Mouse (Mus musculus): Measurements from ENCODE around the gene Slc35f3.

DNA sequence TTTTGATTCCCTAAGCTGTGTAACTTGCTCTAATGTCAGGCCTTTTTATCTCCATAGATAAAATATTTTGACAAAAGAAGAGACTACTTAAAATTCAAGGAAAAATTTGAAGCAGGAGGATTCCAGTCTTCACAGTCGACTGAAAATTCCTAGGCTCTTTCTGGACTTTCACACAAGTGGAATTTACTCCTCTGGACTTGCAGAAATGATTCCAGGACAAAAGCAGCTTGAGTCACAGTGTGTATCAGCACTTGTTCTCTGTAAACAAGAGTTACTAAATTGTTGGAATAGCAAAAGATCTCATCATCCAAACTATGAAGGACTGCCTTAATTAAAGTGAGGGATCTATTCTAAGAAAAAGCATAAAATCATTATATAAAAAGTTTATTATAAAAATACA lies 126.6 kb downstream of the Slc35f3 start:
- TF ChIP-seq CTCF (IDR thresholded peaks at IDR 0.05; ENCODE audit: low read depth) (no peak), EP300 (optimal IDR thresholded peaks at IDR 0.05) (no peak)
